Mouse (Mus musculus): ENCODE measurements around the gene Shisa6. TPM values are rescaled to one million over a fixed set of nuclear protein-coding genes. Genes with fewer than 3 reads are reported as not detected.
"Not testable (repeated sequence)": the region's sequence is repeated elsewhere in the genome, so short reads cannot be mapped to it uniquely, and the experiment has no call there.

Shisa6 gene
- total RNA-seq, 2 experiments from 2014 or later, result 0.05 to 0.31 TPM

DNA sequence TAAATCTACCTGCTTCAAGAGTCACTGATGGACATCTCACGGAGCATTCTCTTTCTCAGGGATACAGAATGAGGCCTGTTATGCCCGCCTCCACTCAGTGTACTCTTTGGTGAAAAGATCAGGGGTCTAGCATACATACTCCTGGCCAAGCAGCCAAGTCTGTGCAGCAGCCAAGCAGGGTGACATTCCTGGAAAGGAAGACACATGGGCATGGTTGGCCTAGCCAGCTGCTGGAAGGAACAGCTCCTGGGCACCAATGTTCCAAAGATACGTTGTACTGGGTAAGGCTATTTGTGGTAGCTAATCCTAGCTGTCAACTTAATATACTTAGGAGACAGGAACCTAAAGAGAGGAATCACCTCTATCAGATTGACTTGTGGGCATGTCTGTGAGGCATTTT, 31.4 kb downstream of the Shisa6 start:
- no peak for DNase-seq
- intact Hi-C loops (cut with DNase I), result no loop called here

DNA sequence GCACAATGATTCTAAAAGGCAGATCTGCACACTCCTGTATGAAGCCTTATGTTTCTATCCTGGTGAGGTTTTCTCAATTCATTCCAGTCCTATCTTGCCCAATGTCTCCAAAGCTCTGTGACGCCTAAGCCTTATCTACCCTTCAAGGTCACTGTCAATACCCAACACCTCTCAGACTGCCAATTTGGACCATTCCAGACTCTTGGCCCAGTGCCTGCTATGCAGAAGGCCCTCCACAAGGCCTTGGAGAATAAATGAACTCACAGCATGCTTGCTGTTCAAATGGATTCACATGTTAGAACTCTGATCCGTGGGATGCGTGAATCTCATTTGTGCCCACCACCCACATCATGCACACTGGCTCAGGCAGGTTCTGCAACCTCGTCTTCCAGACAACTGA, 38.0 kb downstream of the Shisa6 start:
- DNase-seq, result peak; percentile 58 to 78

GRCm38 (mm10) chr11:66482501-66482900, 43.3 kb downstream of the Shisa6 start:
- peak in 1 of 2 experiments; percentile 19 for DNase-seq
- intact Hi-C loops (cut with DNase I), result no loop called here

More for the DNA sequence above, 38.0 kb downstream of the Shisa6 start:
- intact Hi-C loops (cut with DNase I), result no loop called here

DNA sequence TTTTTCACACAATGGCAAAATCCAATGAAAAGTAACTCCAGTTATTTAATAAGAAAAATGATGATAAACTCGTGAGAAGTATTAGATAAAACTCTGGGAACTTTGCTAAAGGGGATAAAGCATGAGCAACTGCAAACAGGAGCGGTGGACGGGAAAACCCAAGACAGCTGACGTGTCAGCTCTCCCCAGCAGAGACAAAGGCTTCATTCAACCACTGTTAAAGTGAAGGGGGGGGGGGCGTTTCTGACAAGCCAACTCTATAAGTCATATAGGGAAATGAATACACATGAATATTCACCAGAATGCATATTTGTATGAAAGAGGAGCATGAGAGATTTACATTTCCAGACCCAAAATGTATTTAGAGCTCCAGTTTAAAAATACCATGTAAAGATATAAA, 83.1 kb downstream of the Shisa6 start:
- intact Hi-C loops (cut with DNase I), result no loop called here
- no peak for DNase-seq

GRCm38 (mm10) chr11:66426129-66426528, 99.6 kb downstream of the Shisa6 start:
- intact Hi-C loops (cut with DNase I), result no loop called here
- DNase-seq, result no peak

DNA sequence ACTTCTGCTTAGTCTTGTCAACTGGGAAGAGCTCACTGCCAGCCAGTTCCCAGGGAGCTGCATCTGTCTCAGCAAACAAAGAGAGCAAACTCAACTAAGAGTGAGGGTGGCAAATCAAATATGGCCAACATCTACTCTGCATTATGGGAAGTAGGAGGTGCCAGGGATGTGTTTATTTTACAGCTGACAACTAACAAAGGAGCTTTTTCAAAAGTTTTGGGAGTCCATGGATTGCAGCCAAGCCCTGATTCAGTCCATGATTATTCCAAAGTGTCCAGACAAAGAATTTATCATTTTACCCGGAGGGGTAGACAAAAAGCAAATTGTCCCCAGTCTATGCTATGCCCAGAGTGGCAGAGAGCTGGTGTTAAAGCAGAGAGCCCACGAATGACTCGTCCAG, 107.5 kb downstream of the Shisa6 start:
- intact Hi-C loops (cut with DNase I), result no loop called here
- DNase-seq, result no peak

DNA sequence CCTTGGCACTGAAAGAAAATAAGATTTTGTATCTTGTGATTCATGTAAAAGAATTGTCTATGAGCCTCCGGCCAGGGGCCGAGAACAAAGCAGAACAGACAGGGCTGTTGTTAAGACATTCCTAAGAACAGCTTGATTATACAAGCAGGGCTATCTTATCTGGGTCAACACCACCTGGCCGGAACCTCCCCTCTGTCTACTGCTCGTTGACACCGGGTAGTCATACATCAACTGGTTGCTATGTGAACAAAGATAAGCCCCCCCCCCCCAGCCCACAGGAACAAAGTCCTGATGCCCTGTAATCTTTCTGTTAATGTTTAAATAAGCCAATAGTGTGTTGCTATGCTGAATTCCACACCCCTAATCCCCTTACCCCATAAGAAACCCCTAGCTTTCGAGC, 117.0 kb downstream of the Shisa6 start:
- intact Hi-C loops (cut with DNase I); DNase-seq: not testable (repeated sequence)

DNA sequence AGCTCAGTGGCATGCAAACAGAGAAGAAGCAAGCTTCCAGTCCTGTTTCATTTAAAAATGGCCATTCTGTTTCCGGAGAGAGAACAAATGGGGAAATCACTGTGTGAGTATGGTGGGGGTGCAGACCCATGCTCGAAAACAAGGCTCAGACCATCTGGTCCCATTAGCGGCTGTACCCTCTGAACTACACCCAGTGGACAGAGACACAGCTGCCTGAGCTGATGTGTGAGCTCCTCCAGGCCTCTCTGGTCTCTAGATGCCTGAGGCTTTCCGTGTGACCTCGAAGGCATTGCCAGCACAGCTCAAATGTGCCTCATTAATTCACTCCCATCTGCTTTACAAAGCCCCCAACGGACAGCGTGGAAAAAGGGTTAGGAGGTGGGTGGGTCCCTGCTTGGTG, 125.7 kb downstream of the Shisa6 start:
- DNase-seq, result no peak
- intact Hi-C loops (cut with DNase I), result no loop called here

GRCm38 (mm10) chr11:66387561-66387960, 138.2 kb downstream of the Shisa6 start:
- peak in 1 of 2 experiments; percentile 10 for DNase-seq

GRCm38 (mm10) chr11:66371796-66372195, 154.0 kb downstream of the Shisa6 start:
- intact Hi-C loops (cut with DNase I), result no loop called here

More at GRCm38 (mm10) chr11:66387561-66387960, 138.2 kb downstream of the Shisa6 start:
- intact Hi-C loops (cut with DNase I), result no loop called here

DNA sequence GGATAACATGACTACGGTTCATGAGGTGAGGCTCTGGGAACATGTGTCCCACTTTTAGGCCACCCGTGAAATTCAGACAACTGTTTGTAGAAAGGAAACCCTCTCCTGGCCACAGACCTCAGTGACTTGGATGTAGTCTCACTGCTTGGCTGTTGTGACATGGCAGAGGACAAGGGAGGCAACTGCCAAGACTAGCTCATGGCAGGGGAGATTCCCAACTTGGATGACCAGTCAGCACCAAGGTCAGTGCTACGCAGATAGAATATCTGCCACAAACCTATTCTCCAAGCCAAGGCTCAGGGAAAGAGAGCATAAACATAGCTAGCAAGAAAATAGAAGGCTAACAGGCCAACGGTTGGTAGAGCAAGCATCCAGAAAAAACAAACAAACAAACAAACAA, 156.0 kb downstream of the Shisa6 start:
- intact Hi-C loops (cut with DNase I), result no loop called here
- no peak for DNase-seq

More at GRCm38 (mm10) chr11:66371796-66372195, 154.0 kb downstream of the Shisa6 start:
- DNase-seq, result no peak

DNA sequence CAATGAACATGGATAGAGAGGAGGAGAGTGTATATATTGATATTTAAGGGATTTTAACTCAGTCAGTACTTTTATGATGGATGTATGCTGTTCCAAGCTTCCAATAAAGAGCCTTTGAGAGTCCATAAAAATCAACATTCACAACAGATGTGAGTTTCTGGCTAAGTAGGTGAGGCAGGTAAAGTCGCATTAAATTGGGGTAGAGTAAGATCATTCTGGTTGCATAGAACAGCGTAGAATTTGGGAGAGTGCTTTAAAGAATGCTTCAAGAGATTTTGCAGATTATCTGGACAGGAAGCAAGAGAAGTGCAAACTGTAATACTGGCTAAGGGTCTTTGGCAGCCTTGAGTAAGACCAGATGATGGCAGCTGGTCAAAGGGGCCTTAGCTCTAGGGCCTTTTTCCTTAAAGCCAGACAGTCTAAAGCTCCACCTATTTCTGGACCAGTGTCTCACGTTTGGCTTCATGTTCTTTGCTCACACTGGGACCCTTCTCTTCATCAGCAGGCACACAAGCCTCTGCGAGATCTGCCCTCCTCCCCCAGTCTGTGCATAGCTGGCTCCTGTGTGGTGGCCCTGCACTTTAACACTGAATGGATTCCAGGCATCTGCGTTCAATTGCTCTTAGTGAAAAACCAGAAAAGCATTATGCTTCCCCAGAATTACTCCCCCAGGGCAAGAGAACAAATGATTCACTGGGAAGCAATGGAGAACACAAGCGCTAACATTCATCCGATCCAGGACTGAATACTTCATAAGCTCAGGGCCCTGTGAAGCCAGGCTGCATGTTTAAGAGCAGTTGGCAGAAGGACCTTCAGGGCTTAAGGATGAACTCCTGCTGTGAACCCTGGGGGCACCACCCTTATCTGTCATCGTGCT, 158.7 kb downstream of the Shisa6 start:
- intact Hi-C loops (cut with DNase I), result no loop called here
- DNase-seq, result no peak

GRCm38 (mm10) chr11:66359811-66360210, 166.0 kb downstream of the Shisa6 start:
- intact Hi-C loops (cut with DNase I), result no loop called here
- DNase-seq, result no peak

DNA sequence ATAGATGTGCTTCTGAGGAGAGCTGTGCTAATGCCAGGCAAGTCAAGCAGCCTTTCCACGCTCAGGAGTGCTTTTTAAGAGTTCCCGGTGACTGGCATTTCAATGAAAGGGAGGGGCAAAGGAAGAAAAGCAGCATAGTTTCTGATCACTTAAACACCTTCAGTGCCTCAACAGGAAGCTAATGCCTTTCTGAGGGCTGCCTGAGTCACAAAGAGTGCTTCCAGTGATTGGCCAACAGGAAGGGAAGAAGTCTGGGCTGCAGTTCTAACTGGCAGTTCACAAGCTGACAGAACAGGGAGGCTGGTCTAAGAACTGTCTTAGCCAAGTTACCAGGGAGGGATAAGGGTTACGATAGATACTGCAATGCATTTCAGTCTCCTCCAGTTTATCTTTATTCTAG, 180.9 kb downstream of the Shisa6 start:
- intact Hi-C loops (cut with DNase I), result no loop called here
- DNase-seq, result no peak

GRCm38 (mm10) chr11:66336313-66336712, 189.5 kb downstream of the Shisa6 start:
- intact Hi-C loops (cut with DNase I), result no loop called here
- no peak for DNase-seq

- DNase-seq, result no peak
- intact Hi-C loops (cut with DNase I), result no loop called here
These were observed 213.0 kb downstream of the Shisa6 start for GRCm38 (mm10) chr11:66312764-66313163.

GRCm38 (mm10) chr11:66304396-66304795, 221.4 kb downstream of the Shisa6 start:
- intact Hi-C loops (cut with DNase I), result no loop called here
- no peak for DNase-seq

GRCm38 (mm10) chr11:66274707-66275081, 251.1 kb downstream of the Shisa6 start:
- intact Hi-C loops (cut with DNase I), result no loop called here
- no peak for DNase-seq

DNA sequence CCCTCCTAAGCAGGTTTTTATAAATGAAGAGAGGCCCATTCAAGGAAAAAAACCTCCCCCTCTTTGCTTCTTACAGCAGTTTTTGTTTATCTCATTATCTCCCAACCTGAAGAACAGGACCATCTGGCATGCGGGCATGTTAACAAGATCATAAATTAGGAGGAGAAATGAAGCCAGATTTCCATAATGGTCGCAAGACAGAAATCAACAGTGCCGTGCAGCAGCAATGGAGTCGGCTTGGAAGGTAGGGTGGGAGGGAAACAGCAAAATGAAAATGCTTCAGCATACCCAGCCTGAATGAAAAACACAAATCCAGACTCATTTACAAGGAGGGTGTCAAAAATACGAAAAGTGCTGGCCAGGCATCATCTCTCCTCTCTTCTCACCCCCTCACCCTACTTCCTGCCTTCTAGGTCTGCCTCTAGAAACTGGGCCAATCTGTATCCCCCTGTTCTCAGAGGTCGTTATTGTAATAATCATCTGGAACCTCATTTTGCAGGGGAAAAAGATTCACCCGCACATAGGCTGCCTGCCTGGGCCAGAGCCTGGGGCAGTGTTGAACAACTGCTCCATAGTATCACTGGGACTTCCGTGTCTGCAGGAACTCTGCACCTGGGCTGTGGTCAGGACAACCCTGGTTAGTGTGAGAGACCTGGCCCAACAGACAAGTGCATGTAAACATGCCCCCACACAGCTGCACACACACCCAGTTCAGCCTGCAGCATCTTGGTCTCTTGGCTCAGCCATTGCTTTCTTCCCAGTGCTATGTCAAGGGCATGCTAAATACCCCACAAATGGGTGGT, 251.7 kb downstream of the Shisa6 start:
- intact Hi-C loops (cut with DNase I), result no loop called here
- no peak for DNase-seq

DNA sequence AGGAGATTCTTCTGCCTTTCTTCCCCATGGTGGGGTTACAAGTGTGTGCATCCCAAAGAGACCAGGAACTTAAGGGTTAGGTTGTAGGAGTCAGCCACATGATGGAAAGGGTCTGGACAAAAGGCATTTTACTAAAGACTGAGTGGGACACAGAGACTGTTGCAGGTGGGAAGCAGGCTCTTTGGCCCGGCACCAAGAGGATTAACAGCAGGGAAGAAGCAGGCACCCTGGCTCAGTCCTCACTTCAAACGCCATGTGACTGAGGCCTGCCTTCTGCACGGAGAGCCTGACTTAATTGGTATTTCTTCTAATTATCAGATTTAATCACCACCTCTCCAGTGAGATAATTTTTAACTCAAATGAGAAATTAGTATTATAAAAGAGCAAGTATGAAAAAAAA, 258.7 kb downstream of the Shisa6 start:
- intact Hi-C loops (cut with DNase I), result no loop called here
- no peak for DNase-seq

GRCm38 (mm10) chr11:66265336-66265990, 260.3 kb downstream of the Shisa6 start:
- DNase-seq, result no peak
- intact Hi-C loops (cut with DNase I), result no loop called here

All from heart, postnatal 14 days (tissue).